Mouse (Mus musculus): ENCODE measurements around the gene Eloa. TPM values are rescaled to one million over a fixed set of nuclear protein-coding genes. Genes with fewer than 3 reads are reported as not detected.
"Not testable (repeated sequence)": the region's sequence is repeated elsewhere in the genome, so short reads cannot be mapped to it uniquely, and the experiment has no call there.

The Eloa gene
- polyA plus RNA-seq, 1 experiment from 2014 or later = 27.3 TPM

DNA sequence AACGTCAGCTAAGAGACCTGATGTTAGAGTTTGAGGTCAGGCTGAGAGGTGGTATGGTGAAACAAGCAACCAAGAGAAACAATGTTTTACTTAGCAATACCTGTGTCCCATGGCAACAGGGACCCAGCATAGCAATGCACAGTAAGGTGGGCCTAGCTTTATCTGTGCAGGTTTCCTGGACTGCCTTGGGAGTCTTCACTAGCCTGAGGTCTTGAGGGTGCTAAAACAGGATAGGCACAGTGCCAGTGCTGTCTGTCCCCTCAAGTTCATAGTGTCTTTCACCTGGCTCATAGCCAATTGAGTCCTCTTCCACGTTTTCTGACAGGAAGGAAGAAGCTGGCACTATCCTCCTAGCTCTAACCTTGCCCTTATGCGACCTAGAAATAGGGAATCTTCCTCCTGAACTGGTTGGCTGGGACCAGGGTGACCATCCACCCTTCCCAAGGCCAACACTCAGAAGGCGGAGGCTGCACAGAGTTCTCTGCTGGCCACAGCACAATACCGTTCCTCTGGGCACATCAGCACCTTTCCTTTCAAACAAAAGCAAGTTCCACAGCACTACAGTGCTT, 17.4 kb downstream of the Eloa start:
- Histone ChIP-seq H3K27ac (0 out of 2 replicates have a peak overlapping the region, but pooled peaks have one; percentile 2), H3K9ac (no peak overlapping the region), H3K4me1 (replicated peaks) (peaks cover 2% of the 10 kb centered on the region; the same call in 1 of the 2 replicates), H3K4me2 (no peak overlapping the region), H3K27me3 (no peaks in the 10 kb centered on the region), H3K36me3 (peaks cover 66% of the 10 kb centered on the region), H3K9me3 (replicated peaks) (no peaks in the 10 kb centered on the region), H3K4me3 (no peak overlapping the region)
- no peak for ATAC-seq (replicated peaks; ENCODE audit: insufficient number of reproducible peaks, insufficient read depth, low FRiP score, low read depth)
- 74% methylated on average over 5 of the region's 5 CpGs for WGBS

DNA sequence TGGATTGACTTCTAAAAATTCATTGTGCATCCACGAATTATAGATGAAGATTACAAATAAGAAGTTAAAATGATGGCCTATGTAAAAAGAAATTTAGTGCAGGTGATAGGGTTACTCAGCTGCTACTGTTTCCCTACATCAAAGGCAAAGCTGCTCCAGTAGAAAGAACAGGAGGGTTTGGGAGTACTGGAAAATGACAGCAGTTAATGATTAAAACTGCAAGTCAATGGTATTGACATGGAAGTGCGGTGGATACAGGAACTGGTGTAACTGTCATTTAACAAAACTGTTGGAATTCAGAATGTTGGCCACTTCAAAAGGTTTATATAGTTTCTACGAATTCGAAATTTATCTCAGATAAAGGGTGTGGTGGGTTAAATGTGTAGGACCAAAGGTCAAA, 26.4 kb downstream of the Eloa start:
- H3K27me3 ChIP-seq = no peaks in the 10 kb centered on the region

DNA sequence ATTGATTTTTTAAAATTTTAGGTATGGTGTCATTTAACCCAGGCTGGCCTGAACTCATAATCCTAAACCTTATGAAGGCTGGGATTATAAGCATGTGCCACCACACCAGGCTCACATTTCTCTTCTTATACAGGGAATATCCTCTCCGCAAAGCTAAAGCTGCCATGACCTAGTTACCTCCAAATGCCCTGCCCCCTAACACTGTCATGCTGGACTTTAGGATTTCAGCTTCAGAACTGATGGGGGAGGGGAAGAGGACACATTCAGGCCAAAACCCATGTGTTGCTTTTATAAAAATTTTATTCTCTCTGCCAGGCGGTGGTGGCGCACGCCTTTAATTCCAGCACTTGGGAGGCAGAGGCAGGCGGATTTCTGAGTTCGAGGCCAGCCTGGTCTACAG, 27.6 kb downstream of the Eloa start:
- Histone ChIP-seq H3K36me3 (no peaks in the 10 kb centered on the region), H3K9ac (no peak overlapping the region), H3K4me2 (no peak overlapping the region), H3K27ac (no peak overlapping the region), H3K9me3 (replicated peaks) (no peaks in the 10 kb centered on the region), H3K4me3 (no peak overlapping the region), H3K27me3 (no peaks in the 10 kb centered on the region), H3K4me1 (replicated peaks) (no peaks in the 10 kb centered on the region)
- WGBS = 86% methylated on average over 6 of the region's 6 CpGs
- ATAC-seq (replicated peaks; ENCODE audit: insufficient number of reproducible peaks, insufficient read depth, low FRiP score, low read depth) = no peak

More for the DNA sequence above, 26.4 kb downstream of the Eloa start:
- ATAC-seq (replicated peaks; ENCODE audit: insufficient number of reproducible peaks, insufficient read depth, low FRiP score, low read depth) = no peak
- no peak overlapping the region for H3K4me2 ChIP-seq
- H3K36me3 ChIP-seq = no peaks in the 10 kb centered on the region
- H3K27ac ChIP-seq = no peak overlapping the region
- no peaks in the 10 kb centered on the region for H3K9me3 ChIP-seq (replicated peaks)
- H3K4me3 ChIP-seq = no peak overlapping the region
- no peaks in the 10 kb centered on the region for H3K4me1 ChIP-seq (replicated peaks)
- H3K9ac ChIP-seq = no peak overlapping the region
- 81% methylated on average over 4 of the region's 4 CpGs for WGBS

DNA sequence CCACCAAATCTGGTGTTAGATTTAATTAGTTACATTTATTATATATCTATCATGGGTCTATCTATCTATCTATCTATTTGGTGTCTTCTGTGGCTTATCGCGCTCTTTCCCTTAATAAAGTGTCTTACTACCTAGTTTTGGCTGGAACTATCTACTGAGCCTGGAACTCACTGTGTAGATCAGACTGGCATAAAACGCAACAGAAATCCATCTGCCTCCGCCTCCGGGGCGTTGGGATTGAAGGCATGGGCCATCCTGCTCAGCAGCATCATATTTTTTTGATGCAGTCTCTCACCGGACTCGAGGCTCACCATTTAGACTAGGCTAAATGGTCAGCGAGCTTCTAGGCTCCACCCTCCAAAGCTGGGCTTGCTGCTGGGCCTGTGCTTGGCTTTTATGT, 33.8 kb downstream of the Eloa start:
- ATAC-seq (replicated peaks; ENCODE audit: insufficient number of reproducible peaks, insufficient read depth, low FRiP score, low read depth) = no peak
- H3K9ac ChIP-seq = peak overlapping the region; percentile 92
- H3K4me3 ChIP-seq = peak overlapping the region; percentile 80
- peak overlapping the region; percentile 87; the same call in 1 of the 2 replicates for H3K27ac ChIP-seq
- H3K4me2 ChIP-seq = peak overlapping the region; percentile 87
- H3K9me3 ChIP-seq (replicated peaks) = no peaks in the 10 kb centered on the region
- H3K27me3 ChIP-seq = no peaks in the 10 kb centered on the region
- H3K4me1 ChIP-seq (replicated peaks) = peaks cover 12% of the 10 kb centered on the region
- WGBS = 64% methylated on average over 9 of the region's 9 CpGs
- peaks cover 24% of the 10 kb centered on the region; the same call in 1 of the 2 replicates for H3K36me3 ChIP-seq

DNA sequence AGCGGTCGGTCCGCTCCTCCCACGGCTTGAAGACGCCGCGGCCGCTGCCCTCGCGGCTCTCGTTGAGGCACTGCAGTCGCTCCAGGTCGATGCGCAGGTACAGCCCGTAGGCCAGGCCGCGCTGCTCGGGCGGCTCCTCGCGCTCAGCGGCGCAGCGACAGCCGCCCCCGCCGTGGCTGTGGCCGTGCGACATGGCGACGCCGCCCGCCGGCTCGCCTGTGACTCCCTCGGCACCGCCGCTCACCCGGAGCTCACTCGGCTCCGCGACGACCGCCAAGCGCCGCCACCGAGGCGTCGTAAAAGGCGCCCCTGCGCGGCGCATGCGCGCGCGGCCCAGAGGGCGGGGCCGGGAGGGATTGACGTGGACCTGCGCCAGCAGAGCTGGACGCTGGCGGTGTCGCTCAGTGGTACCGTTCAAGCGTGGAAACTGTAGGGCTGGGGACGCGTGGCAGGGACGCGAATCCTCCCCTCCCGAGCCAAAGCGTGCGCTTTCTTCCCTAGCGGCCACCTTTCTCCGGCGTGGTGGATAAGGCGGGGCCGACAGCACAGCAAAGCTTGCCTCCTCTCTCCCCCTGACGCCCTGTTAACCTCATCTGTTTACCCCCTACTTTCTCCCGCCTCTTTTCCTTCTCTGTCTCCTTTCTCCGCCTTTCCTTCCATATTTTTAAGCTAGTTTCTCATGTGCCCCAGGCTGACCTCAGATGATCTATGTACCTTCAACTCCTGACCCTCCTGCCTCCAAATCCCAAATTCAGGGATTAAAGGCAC, 34.4 kb downstream of the Eloa start, which contains the start of gene Pithd1:
Pithd1 (minus strand) TSS at position 322 of the 768 bp plus-strand sequence.
- under 1% methylated on average over 81 of the region's 81 CpGs for WGBS
- Histone ChIP-seq H3K36me3 (peaks cover 24% of the 10 kb centered on the region; the same call in 1 of the 2 replicates), H3K9ac (peak within 1 kb of the TSS; percentile 92), H3K27ac (peak within 1 kb of the TSS; percentile 87), H3K4me3 (peak within 1 kb of the TSS; percentile 80), H3K27me3 (no peaks in the 10 kb centered on the region), H3K4me2 (peak within 1 kb of the TSS; percentile 87), H3K9me3 (replicated peaks) (no peaks in the 10 kb centered on the region), H3K4me1 (replicated peaks) (peaks cover 12% of the 10 kb centered on the region)
- ATAC-seq (replicated peaks; ENCODE audit: insufficient number of reproducible peaks, insufficient read depth, low FRiP score, low read depth) = peak; percentile 88

DNA sequence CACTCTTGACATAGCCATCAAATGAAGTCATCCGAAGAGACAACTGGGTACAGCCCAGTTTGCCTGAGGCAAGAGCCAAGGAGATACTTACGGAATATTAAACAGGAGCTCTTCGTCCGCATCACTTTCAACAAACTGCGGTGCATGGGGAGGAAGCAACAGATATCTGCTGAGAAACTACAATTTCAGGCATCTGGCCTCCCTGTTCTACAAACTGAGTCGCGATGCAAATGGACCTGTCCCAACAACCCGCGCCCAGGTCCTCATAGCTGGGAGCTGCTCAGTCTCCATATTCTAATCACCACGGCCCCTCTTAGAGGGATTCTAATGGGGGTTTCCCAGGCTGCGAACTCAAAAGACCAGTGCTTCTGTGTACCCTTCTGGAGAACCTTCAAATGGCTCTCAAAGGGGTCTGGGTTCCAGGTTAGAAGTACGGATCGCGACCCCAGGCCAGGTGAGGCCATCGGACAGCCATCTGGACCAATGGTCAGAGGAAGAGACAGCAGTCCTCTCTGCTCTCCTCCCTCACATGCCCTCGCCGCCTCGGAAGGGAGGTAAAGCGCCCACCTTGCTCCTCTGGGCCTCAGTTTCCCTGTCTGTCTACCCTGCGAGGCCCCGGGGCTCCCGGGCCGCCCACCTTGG, 35.1 kb downstream of the Eloa start:
- WGBS = 10% methylated on average over 23 of the region's 23 CpGs
- Histone ChIP-seq H3K4me2 (peak overlapping the region; percentile 87), H3K4me1 (replicated peaks) (peaks cover 12% of the 10 kb centered on the region), H3K4me3 (peak overlapping the region; percentile 80), H3K27ac (peak overlapping the region; percentile 87), H3K9ac (peak overlapping the region; percentile 92), H3K36me3 (peaks cover 24% of the 10 kb centered on the region; the same call in 1 of the 2 replicates), H3K9me3 (replicated peaks) (no peaks in the 10 kb centered on the region), H3K27me3 (no peaks in the 10 kb centered on the region)
- ATAC-seq (replicated peaks; ENCODE audit: insufficient number of reproducible peaks, insufficient read depth, low FRiP score, low read depth) = peak; percentile 12

DNA sequence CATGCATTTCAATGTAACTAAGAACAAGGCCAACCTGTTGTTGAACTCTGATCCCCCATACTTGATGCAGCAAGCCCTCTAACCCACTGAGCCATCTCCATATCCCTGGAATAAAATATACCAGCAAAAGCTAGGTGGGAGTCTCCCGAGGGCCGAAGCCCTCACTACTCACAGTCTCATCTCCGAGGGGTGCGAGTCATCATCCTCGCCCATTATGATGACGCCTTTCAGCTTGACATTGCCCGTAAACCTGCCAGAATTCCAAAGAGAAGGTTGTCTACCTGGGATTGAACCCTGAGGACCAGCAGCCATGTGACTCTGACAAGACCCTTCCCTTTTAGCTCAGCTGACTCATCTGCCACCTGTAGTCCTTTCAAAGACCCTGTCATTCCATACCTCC, 35.8 kb downstream of the Eloa start:
- H3K36me3 ChIP-seq = peaks cover 24% of the 10 kb centered on the region; the same call in 1 of the 2 replicates
- H3K4me3 ChIP-seq = peak overlapping the region; percentile 80
- ATAC-seq (replicated peaks; ENCODE audit: insufficient number of reproducible peaks, insufficient read depth, low FRiP score, low read depth) = no peak
- 82% methylated on average over 7 of the region's 7 CpGs for WGBS
- 0 out of 2 replicates have a peak overlapping the region, but pooled peaks have one; percentile 92 for H3K9ac ChIP-seq
- no peak overlapping the region for H3K27ac ChIP-seq
- peaks cover 12% of the 10 kb centered on the region for H3K4me1 ChIP-seq (replicated peaks)
- peak overlapping the region; percentile 87 for H3K4me2 ChIP-seq
- H3K27me3 ChIP-seq = no peaks in the 10 kb centered on the region
- no peaks in the 10 kb centered on the region for H3K9me3 ChIP-seq (replicated peaks)

DNA sequence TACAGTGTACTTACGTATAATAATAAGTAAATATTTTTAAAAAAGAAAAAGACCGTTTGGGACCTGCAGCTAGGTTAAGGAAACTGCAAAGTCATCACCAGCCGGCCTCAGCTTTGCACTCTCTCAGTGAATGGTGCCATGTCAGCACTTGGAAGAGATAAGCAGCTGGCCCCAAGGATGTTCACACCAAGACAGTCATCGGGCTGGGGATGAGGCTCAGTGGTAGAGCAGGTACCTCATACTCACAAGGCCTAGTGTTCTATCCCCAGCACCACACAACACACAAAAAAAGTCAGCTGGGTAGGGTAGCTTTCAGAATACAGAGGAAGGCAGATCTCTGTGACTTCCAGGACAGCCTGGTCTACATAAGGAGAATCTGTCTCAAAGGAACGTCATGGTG, 36.4 kb downstream of the Eloa start:
- Histone ChIP-seq H3K4me1 (replicated peaks) (peaks cover 12% of the 10 kb centered on the region), H3K9me3 (replicated peaks) (no peaks in the 10 kb centered on the region), H3K36me3 (peaks cover 24% of the 10 kb centered on the region; the same call in 1 of the 2 replicates), H3K4me3 (peak overlapping the region; percentile 80; the same call in 1 of the 2 replicates), H3K27me3 (no peaks in the 10 kb centered on the region), H3K4me2 (no peak overlapping the region), H3K27ac (no peak overlapping the region), H3K9ac (no peak overlapping the region)
- 83% methylated on average over 5 of the region's 5 CpGs for WGBS
- no peak for ATAC-seq (replicated peaks; ENCODE audit: insufficient number of reproducible peaks, insufficient read depth, low FRiP score, low read depth)

DNA sequence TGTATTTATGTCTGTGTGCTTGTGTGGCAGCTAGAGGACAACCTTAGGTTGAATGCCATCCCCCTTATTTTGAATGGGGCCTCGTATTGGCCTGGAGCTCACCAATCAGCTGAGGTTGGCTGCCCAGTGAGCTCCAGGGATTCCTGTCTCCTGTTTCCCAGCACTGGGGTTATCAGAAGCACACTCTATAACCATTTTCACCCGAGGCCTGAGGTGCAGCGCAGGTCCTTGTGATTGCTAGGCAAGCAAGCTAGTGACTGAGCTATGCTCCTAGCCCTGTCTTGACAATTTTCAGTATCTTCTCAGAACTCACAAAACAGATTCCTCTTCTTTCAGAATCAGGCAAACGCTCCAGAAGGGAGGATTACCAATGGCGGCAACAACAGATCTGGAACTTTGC, 37.0 kb downstream of the Eloa start:
- Histone ChIP-seq H3K4me3 (no peak overlapping the region), H3K36me3 (peaks cover 24% of the 10 kb centered on the region; the same call in 1 of the 2 replicates), H3K4me2 (no peak overlapping the region), H3K4me1 (replicated peaks) (peaks cover 12% of the 10 kb centered on the region), H3K9ac (no peak overlapping the region), H3K9me3 (replicated peaks) (no peaks in the 10 kb centered on the region), H3K27ac (no peak overlapping the region), H3K27me3 (no peaks in the 10 kb centered on the region)
- no peak for ATAC-seq (replicated peaks; ENCODE audit: insufficient number of reproducible peaks, insufficient read depth, low FRiP score, low read depth)
- WGBS = 74% methylated on average over 5 of the region's 5 CpGs

DNA sequence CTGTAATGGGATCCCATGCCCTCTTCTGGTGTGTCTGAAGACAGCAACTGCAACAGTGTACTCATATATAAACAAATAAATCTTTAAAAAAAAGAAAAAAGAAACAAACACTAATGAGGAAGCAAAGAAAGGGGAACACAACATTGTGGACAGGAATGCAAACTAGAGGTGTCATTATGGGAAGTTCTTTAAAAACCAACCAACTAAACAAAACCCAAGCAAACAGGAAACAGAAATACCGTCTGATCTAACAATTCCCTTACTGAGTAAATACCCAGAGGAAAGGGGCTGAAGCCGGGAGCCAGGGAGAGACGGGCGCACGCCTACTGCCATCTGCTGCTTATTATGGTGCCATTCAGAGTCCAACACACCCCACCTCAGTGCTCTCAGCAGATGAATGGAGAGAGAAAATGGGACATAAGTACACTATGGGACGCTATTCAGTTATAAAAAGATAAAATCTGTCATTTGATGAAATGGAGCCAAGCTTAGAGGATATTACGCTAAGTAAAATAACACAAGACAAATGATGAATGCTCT, 40.0 kb downstream of the Eloa start:
- Histone ChIP-seq H3K4me1 (replicated peaks) (peaks cover 10% of the 10 kb centered on the region), H3K27me3 (no peaks in the 10 kb centered on the region), H3K9me3 (replicated peaks) (no peaks in the 10 kb centered on the region), H3K27ac (no peak overlapping the region), H3K4me3 (no peak overlapping the region), H3K36me3 (peaks cover 35% of the 10 kb centered on the region; the same call in 1 of the 2 replicates), H3K4me2 (no peak overlapping the region), H3K9ac (no peak overlapping the region)
- ATAC-seq (replicated peaks; ENCODE audit: insufficient number of reproducible peaks, insufficient read depth, low FRiP score, low read depth) = no peak
- 82% methylated on average over 7 of the region's 7 CpGs for whole genome bisulfite sequencing

DNA sequence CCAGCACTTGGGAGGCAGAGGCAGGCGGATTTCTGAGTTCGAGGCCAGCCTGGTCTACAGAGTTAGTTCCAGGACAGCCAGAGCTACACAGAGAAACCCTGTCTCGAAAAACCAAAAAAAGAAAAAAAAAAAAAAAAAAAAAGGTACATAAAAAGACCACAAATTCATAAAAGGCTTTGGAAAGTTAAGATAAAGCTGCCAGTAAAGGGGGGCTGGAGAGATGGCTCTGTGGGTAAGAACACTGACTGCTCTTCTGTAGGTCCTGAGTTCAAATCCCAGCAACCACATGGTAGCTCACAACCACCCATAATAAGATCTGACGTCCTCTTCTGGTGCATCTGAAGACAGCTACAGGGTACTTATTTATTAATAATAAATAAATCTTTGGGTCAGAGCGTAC, 41.3 kb downstream of the Eloa start:
- 95% methylated on average over 5 of the region's 5 CpGs for WGBS
- not testable (repeated sequence) for H3K27ac ChIP-seq; H3K4me3 ChIP-seq; H3K9me3 ChIP-seq (replicated peaks); ATAC-seq (replicated peaks; ENCODE audit: insufficient number of reproducible peaks, insufficient read depth, low FRiP score, low read depth); H3K27me3 ChIP-seq; H3K4me2 ChIP-seq; H3K4me1 ChIP-seq (replicated peaks); H3K9ac ChIP-seq
- peaks cover 47% of the 10 kb centered on the region; the same call in 1 of the 2 replicates for H3K36me3 ChIP-seq
